Mouse (Mus musculus) cortical plate, adult 2 months (tissue): ENCODE results near the gene Rcor3. TPM values are rescaled to one million over a fixed set of nuclear protein-coding genes. Genes with fewer than 3 reads are reported as not detected.

Experiments
- H3K27ac ChIP-seq: fragments of 200-500 bp; 2 replicates; pipeline ENCODE4 v1.5.1; 2012; ENCODE audit warnings: low read length, control low read depth, inconsistent platforms; ENCODE audit not compliant: insufficient read depth
- H3K4me1 ChIP-seq: fragments of 200-500 bp; 2 replicates; pipeline ENCODE4 v1.6.1; 2011; ENCODE audit warnings: low read length; ENCODE audit not compliant: control insufficient read depth, insufficient read depth
- H3K4me3 ChIP-seq: fragments of 200-500 bp; 2 replicates; pipeline ENCODE4 v1.5.1; 2011; ENCODE audit warnings: mild to moderate bottlenecking, low read length, control low read depth; ENCODE audit not compliant: insufficient read depth
- CTCF ChIP-seq: fragments of 200-500 bp; IDR thresholded peaks from 2 replicates; pipeline ENCODE4 v1.5.1; 2011; ENCODE audit warnings: mild to moderate bottlenecking, control low read depth, low read length; ENCODE audit not compliant: insufficient read depth; ENCODE audit errors: extremely low read depth
- POLR2A ChIP-seq: fragments of 200-500 bp; IDR thresholded peaks from 2 replicates; pipeline ENCODE4 v1.6.1; 2011; ENCODE audit warnings: mild to moderate bottlenecking, low read length, control low read depth; ENCODE audit not compliant: insufficient read depth; ENCODE audit errors: extremely low read depth
- polyA plus RNA-seq: library from polyadenylated mRNA; depleted of rRNA; stranded (reverse); fragments of >200 nt; gene quantifications from 2 replicates; pipeline ENCODE4 v1.2.3, GENCODE M21; 2012; rRNA removed

The Rcor3 gene
- polyA plus RNA-seq, 1 experiment = 30.0 TPM

- peaks cover 5% of the 10 kb centered on the region for H3K4me1 ChIP-seq
- TF ChIP-seq CTCF (no peak), POLR2A (no peak)
- no peak overlapping the region for H3K4me3 ChIP-seq
- H3K27ac ChIP-seq = no peak overlapping the region
Observed at GRCm38 (mm10) chr1:192053726-192054125, 84.1 kb downstream of the Rcor3 start.

GRCm38 (mm10) chr1:192052986-192053385, 84.9 kb downstream of the Rcor3 start:
- no peak overlapping the region for H3K27ac ChIP-seq
- TF ChIP-seq POLR2A = no peak
- TF ChIP-seq CTCF = no peak
- H3K4me3 ChIP-seq = no peak overlapping the region
- H3K4me1 ChIP-seq = peaks cover 5% of the 10 kb centered on the region

- Histone ChIP-seq H3K4me1 (peaks cover 5% of the 10 kb centered on the region), H3K4me3 (no peak overlapping the region), H3K27ac (no peak overlapping the region)
- TF ChIP-seq CTCF (no peak), POLR2A (no peak)
Observed at GRCm38 (mm10) chr1:192052461-192052860, 85.4 kb downstream of the Rcor3 start.

Other genes starting within 250 kb of the Rcor3 start
- 18.5 and 18.6 TPM in 2 replicates for gene Slc30a1, start 231.3 kb downstream of the Rcor3 start, polyA plus RNA-seq
- gene Rd3, start 160.7 kb downstream of the Rcor3 start, polyA plus RNA-seq = 0.23 and 0.52 TPM in 2 replicates
- gene Traf5, start 45.5 kb downstream of the Rcor3 start, polyA plus RNA-seq = 9.5 and 9.6 TPM in 2 replicates
- 30.9 and 31.3 TPM in 2 replicates for gene Kcnh1, start 52.7 kb upstream of the Rcor3 start, polyA plus RNA-seq